Mouse (Mus musculus): ENCODE measurements around the gene Hist1h3h. TPM values are rescaled to one million over a fixed set of nuclear protein-coding genes. Genes with fewer than 3 reads are reported as not detected.
A peak's percentile ranks its signal among the peaks of the same experiment; 100 is the strongest.
"Not testable (repeated sequence)": the region's sequence is repeated elsewhere in the genome, so short reads cannot be mapped to it uniquely, and the experiment has no call there.

Hist1h3h gene
- polyA plus RNA-seq, 1 experiment from 2014 or later, result 15.7 TPM

GRCm38 (mm10) chr13:21745006-21745405 is 27.5 kb downstream of the Hist1h3h start:
- Histone ChIP-seq H3K9me3 (no peaks in the 10 kb centered on the region), H3K4me3 (no peak overlapping the region), H3K27me3 (ENCODE audit: insufficient read depth, poor library complexity, severe bottlenecking) (no peaks in the 10 kb centered on the region), H3K4me1 (replicated peaks) (peaks cover 20% of the 10 kb centered on the region), H3K36me3 (no peaks in the 10 kb centered on the region), H3K27ac (no peak overlapping the region)
- DNase-seq (ENCODE audit: low spot score), result no peak
- 98% methylated on average over 1 of the region's 1 CpGs for WGBS

GRCm38 (mm10) chr13:21749387-21750158 is 32.1 kb downstream of the Hist1h3h start:
- Histone ChIP-seq H3K27me3 (ENCODE audit: insufficient read depth, poor library complexity, severe bottlenecking) (no peaks in the 10 kb centered on the region), H3K4me3 (peak overlapping the region; percentile 65), H3K36me3 (no peaks in the 10 kb centered on the region), H3K4me1 (replicated peaks) (peaks cover 49% of the 10 kb centered on the region), H3K9me3 (no peaks in the 10 kb centered on the region), H3K27ac (peak overlapping the region; percentile 95)
- DNase-seq (ENCODE audit: low spot score), result peak; percentile 58
- 5% methylated on average over 5 of the region's 5 CpGs for WGBS

DNA sequence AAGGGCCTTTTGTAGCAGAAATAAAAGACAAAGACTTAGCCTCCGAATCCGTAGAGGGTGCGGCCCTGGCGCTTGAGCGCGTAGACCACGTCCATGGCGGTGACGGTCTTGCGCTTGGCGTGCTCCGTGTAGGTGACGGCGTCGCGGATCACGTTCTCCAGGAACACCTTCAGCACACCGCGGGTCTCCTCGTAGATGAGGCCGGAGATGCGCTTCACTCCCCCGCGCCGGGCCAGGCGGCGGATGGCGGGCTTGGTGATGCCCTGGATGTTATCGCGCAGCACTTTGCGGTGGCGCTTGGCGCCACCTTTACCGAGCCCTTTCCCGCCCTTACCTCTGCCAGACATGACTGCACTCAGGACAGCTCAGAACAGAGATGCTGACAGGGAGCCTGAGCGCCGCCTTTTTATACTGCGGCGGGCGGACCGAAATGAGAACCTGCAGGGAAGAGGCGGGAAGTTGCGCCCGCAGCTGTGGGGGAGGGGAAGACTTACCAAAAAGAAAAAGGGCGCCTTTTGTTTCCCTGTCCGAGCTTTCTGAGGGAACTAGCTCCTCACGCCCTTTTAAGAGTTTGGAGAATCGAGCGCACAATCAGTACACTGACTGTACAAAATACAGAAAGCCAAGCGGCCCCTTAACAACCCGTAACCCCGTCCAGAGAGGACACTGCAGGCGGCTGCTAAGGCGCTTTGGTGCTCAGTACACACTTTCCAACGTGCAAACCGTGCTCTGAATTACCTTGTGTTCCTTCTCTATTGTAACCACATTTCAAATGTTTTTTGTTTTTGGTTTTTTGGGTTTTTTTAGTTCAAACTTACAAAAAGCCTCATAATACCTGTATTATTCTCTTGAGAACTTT is 32.9 kb downstream of the Hist1h3h start, which contains the start of gene Hist1h4k:
Gene Hist1h4k, minus strand, starts transcription at position 347 of the 859 bp plus-strand sequence.
- not testable (repeated sequence) for H3K36me3 ChIP-seq; H3K9me3 ChIP-seq; H3K27me3 ChIP-seq (ENCODE audit: insufficient read depth, poor library complexity, severe bottlenecking)
- Histone ChIP-seq H3K4me3 (peak within 1 kb of the TSS; percentile 65), H3K27ac (peak within 1 kb of the TSS; percentile 95), H3K4me1 (replicated peaks) (peaks cover 57% of the 10 kb centered on the region)
- under 1% methylated on average over 52 of the region's 56 CpGs for WGBS
- DNase-seq (ENCODE audit: low spot score), result peak; percentile 94

DNA sequence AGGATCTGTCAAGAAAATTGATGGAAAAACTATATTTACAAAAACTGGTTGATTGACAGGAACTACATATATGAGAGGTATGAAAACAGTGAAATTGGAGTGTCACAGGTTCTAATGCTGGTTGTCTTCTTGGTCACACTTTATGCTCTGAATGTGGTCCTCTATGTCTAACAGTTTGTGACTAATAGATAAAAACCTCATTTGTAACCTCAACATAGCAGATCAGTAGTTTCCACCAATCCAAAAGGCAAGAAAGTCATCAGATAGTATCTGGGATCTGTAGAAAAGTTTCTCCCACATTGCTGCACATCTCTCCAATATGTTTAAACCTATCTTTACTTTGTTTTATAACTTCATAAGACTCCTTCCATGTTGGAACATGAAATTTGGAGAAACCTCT is 34.0 kb downstream of the Hist1h3h start:
- Histone ChIP-seq H3K4me1 (replicated peaks) (peaks cover 62% of the 10 kb centered on the region), H3K9me3 (no peaks in the 10 kb centered on the region), H3K36me3 (no peaks in the 10 kb centered on the region), H3K27ac (peak overlapping the region; percentile 95), H3K4me3 (0 out of 2 replicates have a peak overlapping the region, but pooled peaks have one; percentile 54), H3K27me3 (ENCODE audit: insufficient read depth, poor library complexity, severe bottlenecking) (no peaks in the 10 kb centered on the region)
- no peak for DNase-seq (ENCODE audit: low spot score)

GRCm38 (mm10) chr13:21751827-21752226 is 34.4 kb downstream of the Hist1h3h start:
- Histone ChIP-seq H3K4me1 (replicated peaks) (peaks cover 62% of the 10 kb centered on the region), H3K36me3 (no peaks in the 10 kb centered on the region), H3K27me3 (ENCODE audit: insufficient read depth, poor library complexity, severe bottlenecking) (no peaks in the 10 kb centered on the region), H3K4me3 (peak overlapping the region; percentile 54), H3K27ac (peak overlapping the region; percentile 95), H3K9me3 (no peaks in the 10 kb centered on the region)
- no peak for DNase-seq (ENCODE audit: low spot score)
- WGBS, result 74% methylated on average over 3 of the region's 3 CpGs

GRCm38 (mm10) chr13:21752356-21752755 is 34.9 kb downstream of the Hist1h3h start:
- no peaks in the 10 kb centered on the region for H3K36me3 ChIP-seq
- H3K9me3 ChIP-seq, result no peaks in the 10 kb centered on the region
- peaks cover 60% of the 10 kb centered on the region for H3K4me1 ChIP-seq (replicated peaks)
- peak; percentile 28 for DNase-seq (ENCODE audit: low spot score)
- no peaks in the 10 kb centered on the region for H3K27me3 ChIP-seq (ENCODE audit: insufficient read depth, poor library complexity, severe bottlenecking)
- whole genome bisulfite sequencing, result 50% methylated on average over 3 of the region's 3 CpGs
- peak overlapping the region; percentile 95 for H3K27ac ChIP-seq
- peak overlapping the region; percentile 54 for H3K4me3 ChIP-seq

GRCm38 (mm10) chr13:21753051-21753523 is 35.6 kb downstream of the Hist1h3h start:
- Histone ChIP-seq H3K4me1 (replicated peaks) (peaks cover 57% of the 10 kb centered on the region), H3K4me3 (peak overlapping the region; percentile 54), H3K27me3 (ENCODE audit: insufficient read depth, poor library complexity, severe bottlenecking) (no peaks in the 10 kb centered on the region), H3K27ac (peak overlapping the region; percentile 95), H3K36me3 (no peaks in the 10 kb centered on the region), H3K9me3 (no peaks in the 10 kb centered on the region)
- peak; percentile 18 for DNase-seq (ENCODE audit: low spot score)
- WGBS, result 3% methylated on average over 10 of the region's 10 CpGs

GRCm38 (mm10) chr13:21753524-21754285 is 36.2 kb downstream of the Hist1h3h start, which contains the start of the genes Hist1h2ak and Hist1h2bn:
Gene Hist1h2ak, minus strand, starts transcription at chr13:21753827.
Gene Hist1h2bn, plus strand, starts transcription at chr13:21754123.
- not testable (repeated sequence) for H3K27me3 ChIP-seq (ENCODE audit: insufficient read depth, poor library complexity, severe bottlenecking)

DNA sequence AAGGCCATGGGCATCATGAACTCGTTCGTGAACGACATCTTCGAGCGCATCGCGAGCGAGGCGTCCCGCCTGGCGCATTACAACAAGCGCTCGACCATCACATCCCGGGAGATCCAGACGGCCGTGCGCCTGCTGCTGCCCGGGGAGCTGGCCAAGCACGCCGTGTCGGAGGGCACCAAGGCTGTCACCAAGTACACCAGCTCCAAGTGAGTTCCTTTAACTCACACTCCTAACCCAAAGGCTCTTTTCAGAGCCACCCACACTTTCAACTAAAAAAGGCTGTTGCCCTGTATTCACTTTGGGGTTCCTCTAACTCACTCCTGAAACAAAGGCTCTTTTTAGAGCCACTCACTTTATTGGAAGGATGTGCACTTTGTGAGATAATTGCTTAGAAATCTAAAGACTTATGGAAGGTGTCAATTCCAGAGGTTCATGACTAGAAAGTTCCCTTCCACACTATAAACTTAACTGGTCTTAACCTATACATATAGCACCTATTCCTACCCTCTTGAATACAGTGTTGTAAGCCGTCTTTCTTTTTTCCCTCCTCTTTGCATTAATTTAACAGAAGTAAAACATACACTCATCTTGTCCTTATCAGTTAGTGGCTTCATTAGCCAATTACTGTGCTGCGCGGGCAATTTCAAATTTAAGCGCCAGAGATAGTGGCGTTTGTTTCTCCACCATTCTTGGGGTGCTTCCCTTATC is 37.0 kb downstream of the Hist1h3h start:
- H3K9me3 ChIP-seq; H3K36me3 ChIP-seq; H3K27me3 ChIP-seq (ENCODE audit: insufficient read depth, poor library complexity, severe bottlenecking): not testable (repeated sequence)
- Histone ChIP-seq H3K4me1 (replicated peaks) (peaks cover 44% of the 10 kb centered on the region), H3K27ac (peak overlapping the region; percentile 89), H3K4me3 (peak overlapping the region; percentile 55)
- WGBS, result 1% methylated on average over 26 of the region's 26 CpGs
- DNase-seq (ENCODE audit: low spot score), result peak; percentile 51

More at GRCm38 (mm10) chr13:21753524-21754285, 36.2 kb downstream of the Hist1h3h start, which contains the start of the genes Hist1h2ak and Hist1h2bn:
- Histone ChIP-seq H3K27ac (peak within 1 kb of the TSS; percentile 95), H3K4me3 (peak within 1 kb of the TSS; percentile 55), H3K4me1 (replicated peaks) (peaks cover 51% of the 10 kb centered on the region)
- not testable (repeated sequence) for H3K9me3 ChIP-seq, H3K36me3 ChIP-seq
- peak; percentile 77 for DNase-seq (ENCODE audit: low spot score)
- WGBS, result under 1% methylated on average over 50 of the region's 50 CpGs

DNA sequence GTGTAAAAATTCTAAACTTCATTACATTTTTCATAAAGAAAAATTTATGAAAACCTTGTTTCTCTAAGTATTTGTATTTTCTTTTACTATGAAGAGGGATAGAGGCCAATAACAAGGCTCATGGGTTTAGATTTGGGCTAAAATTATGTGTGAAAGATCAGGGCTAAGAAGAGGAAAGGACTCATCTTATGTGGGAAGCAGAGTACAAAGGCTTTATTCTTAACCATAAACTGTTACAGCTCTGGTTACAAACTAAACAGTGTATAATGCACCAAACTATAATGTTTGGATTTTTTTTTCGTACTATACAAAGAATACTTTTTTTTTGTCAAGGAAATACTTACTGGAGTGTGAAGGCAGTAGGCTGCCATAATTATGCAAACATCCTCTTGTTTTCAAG is 38.2 kb downstream of the Hist1h3h start:
- H3K4me1 ChIP-seq (replicated peaks), result peaks cover 41% of the 10 kb centered on the region
- no peak for DNase-seq (ENCODE audit: low spot score)
- no peaks in the 10 kb centered on the region for H3K27me3 ChIP-seq (ENCODE audit: insufficient read depth, poor library complexity, severe bottlenecking)
- H3K4me3 ChIP-seq, result peak overlapping the region; percentile 55; the same call in 1 of the 2 replicates
- no peaks in the 10 kb centered on the region for H3K9me3 ChIP-seq
- H3K27ac ChIP-seq, result peak overlapping the region; percentile 89
- no peaks in the 10 kb centered on the region for H3K36me3 ChIP-seq
- 79% methylated on average over 1 of the region's 1 CpGs for WGBS

All from hindbrain, embryonic 10.5 days (tissue).